Mouse (Mus musculus) right cerebral cortex, adult 2 months (tissue): ENCODE results near the gene Rfx2.
A peak's percentile ranks its signal among the peaks of the same experiment; 100 is the strongest.

Experiments
- DNase-seq, 2 experiments: peaks; one replicate each; pipeline ENCODE4 v3.0.0; 2021 to 2022; ENCODE audit warnings: low spot score in 2 of 2

Rfx2 gene

GRCm38 (mm10) chr17:56830411-56831110 is at the start of gene Rfx2:
Gene Rfx2, minus strand, starts transcription at chr17:56831013.
- DNase-seq = peak in 1 of 2 experiments; percentile 10

- no peak for DNase-seq
Measured at GRCm38 (mm10) chr17:56877426-56877825, 46.6 kb upstream of the Rfx2 start.

GRCm38 (mm10) chr17:56876981-56877380 is 46.2 kb upstream of the Rfx2 start:
- no peak for DNase-seq

GRCm38 (mm10) chr17:56876465-56876864 is 45.7 kb upstream of the Rfx2 start:
- DNase-seq = no peak

- no peak for DNase-seq
Measured at GRCm38 (mm10) chr17:56874936-56875651, 44.3 kb upstream of the Rfx2 start, which contains the start of gene 1700061G19Rik. Gene 1700061G19Rik, plus strand, starts transcription at chr17:56875477.

GRCm38 (mm10) chr17:56874237-56874636 is 43.4 kb upstream of the Rfx2 start, which contains the start of gene Acsbg2:
Gene Acsbg2, minus strand, starts transcription at chr17:56874447.
- no peak for DNase-seq

- DNase-seq = no peak
Measured at GRCm38 (mm10) chr17:56872512-56872911, 41.7 kb upstream of the Rfx2 start.

- no peak for DNase-seq
Measured at GRCm38 (mm10) chr17:56871767-56872166, 41.0 kb upstream of the Rfx2 start.

GRCm38 (mm10) chr17:56870287-56870953 is 39.6 kb upstream of the Rfx2 start:
- no peak for DNase-seq

GRCm38 (mm10) chr17:56869481-56869977 is 38.7 kb upstream of the Rfx2 start:
- DNase-seq = no peak

GRCm38 (mm10) chr17:56866071-56866470 is 35.3 kb upstream of the Rfx2 start:
- DNase-seq = no peak

GRCm38 (mm10) chr17:56861197-56861596 is 30.4 kb upstream of the Rfx2 start:
- DNase-seq = no peak

GRCm38 (mm10) chr17:56858922-56859321 is 28.1 kb upstream of the Rfx2 start:
- DNase-seq = no peak

GRCm38 (mm10) chr17:56858216-56858615 is 27.4 kb upstream of the Rfx2 start:
- peak; percentile 25 to 35 for DNase-seq

- no peak for DNase-seq
Measured at GRCm38 (mm10) chr17:56855421-56855820, 24.6 kb upstream of the Rfx2 start.

- no peak for DNase-seq
Measured at GRCm38 (mm10) chr17:56851167-56851566, 20.4 kb upstream of the Rfx2 start.

GRCm38 (mm10) chr17:56849710-56850109 is 18.9 kb upstream of the Rfx2 start:
- no peak for DNase-seq

GRCm38 (mm10) chr17:56848785-56849184 is 18.0 kb upstream of the Rfx2 start:
- no peak for DNase-seq

GRCm38 (mm10) chr17:56843678-56844077 is 12.9 kb upstream of the Rfx2 start:
- no peak for DNase-seq

- DNase-seq = no peak
Measured at GRCm38 (mm10) chr17:56842173-56842572, 11.4 kb upstream of the Rfx2 start.

- no peak for DNase-seq
Measured at GRCm38 (mm10) chr17:56840524-56840923, 9.7 kb upstream of the Rfx2 start.

- no peak for DNase-seq
Measured at GRCm38 (mm10) chr17:56836336-56836735, 5.5 kb upstream of the Rfx2 start.
